Mouse (Mus musculus) T-cell, adult 66 days (primary cell): ENCODE results near the gene Phf21b. TPM values are rescaled to one million over a fixed set of nuclear protein-coding genes. Genes with fewer than 3 reads are reported as not detected.

ENCODE experiments used
- total RNA-seq, 2 experiments: library from RNA; stranded (reverse); gene quantifications; 3 replicates in 1 of 2; 4 replicates in 1 of 2; pipeline ENCODE4 v1.2.4; 2023

Gene Phf21b
- 10 to 100 TPM in 1 of 2 experiments, 1 to 10 TPM in 1; 8.3 to 12.9 TPM for total RNA-seq

DNA sequence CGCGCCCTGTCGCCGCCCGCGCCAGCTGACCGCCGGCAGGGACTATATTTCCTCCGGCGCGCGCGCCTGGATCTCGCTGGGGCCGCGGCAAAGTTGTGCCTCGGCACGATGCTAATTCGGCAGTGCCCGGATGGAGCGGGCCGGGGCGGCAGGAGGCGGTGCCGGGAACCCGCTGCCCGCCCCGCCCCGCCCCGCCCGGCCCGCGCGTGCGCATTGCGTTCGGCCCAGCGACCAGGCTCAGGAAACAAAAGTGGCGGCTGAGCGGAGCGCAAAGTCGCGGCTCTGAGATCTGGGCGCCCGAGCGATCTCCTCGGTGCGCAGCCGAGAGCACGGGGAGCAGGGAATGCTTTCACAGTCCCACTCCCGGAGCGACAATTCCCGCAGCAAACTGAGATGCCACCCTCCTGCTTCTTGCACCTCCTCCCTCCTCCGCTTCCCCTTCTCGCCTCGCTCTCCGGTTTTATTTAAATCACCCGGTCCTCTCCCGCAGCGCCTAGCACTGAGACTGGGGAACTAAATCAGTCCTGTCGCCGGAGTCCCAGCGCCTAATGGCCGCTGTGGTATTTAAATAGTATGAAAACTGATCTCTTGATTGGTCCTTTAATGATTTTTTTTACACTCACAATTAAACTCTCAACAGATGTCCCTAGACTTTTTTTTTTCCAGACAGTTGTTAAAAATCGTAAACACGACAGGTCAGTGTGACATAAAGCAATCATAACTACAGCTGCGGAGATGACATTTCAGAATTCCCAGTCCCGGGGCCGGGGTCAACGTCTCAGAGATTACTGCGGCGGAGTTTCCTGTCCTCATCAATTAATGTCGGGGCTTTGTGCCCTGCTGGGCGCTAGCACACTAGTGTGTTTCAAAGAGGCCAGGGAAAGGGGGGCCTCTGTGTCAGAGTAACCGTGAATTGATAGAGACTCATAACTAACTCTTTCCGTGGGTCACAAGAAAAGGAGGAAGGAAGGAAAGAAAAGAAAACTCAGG lies at the start of gene Phf21b:
Phf21b (minus strand) TSS at position 44 of the 990 bp plus-strand sequence.

Other genes starting within 250 kb of the Phf21b start
- gene Prr5, start 186.4 kb downstream of the Phf21b start, total RNA-seq = 1 to 10 TPM in 1 of 2 experiments, under 1 TPM in 1; 0.56 to 1.3 TPM
- gene Arhgap8, start 136.0 kb downstream of the Phf21b start, total RNA-seq = not detected
- under 1 TPM; 0.59 to 0.67 TPM for gene Gm29666, start 64.0 kb upstream of the Phf21b start, total RNA-seq
- gene Nup50, start 67.4 kb upstream of the Phf21b start, total RNA-seq = 10 to 100 TPM; 67.5 to 68.5 TPM
- 10 to 100 TPM; 14.4 to 22.4 TPM for gene 5031439G07Rik, start 132.5 kb upstream of the Phf21b start, total RNA-seq
- gene Upk3a, start 161.1 kb upstream of the Phf21b start, total RNA-seq = not detected
- 10 to 100 TPM; 59.3 to 69.5 TPM for gene Fam118a, start 172.9 kb upstream of the Phf21b start, total RNA-seq